Mouse (Mus musculus) hindbrain, postnatal 0 days (tissue): ENCODE results near the gene Atg16l2. TPM values are rescaled to one million over a fixed set of nuclear protein-coding genes. Genes with fewer than 3 reads are reported as not detected.

Experiments
- ATAC-seq: fragments of 200-750 bp; cut with Nextera tagmentation; 2 replicates; pipeline ENCODE4 v1.8.0; 2017; ENCODE audit warnings: mild to moderate bottlenecking, moderate TSS enrichment, moderate library complexity
- DNase-seq: peaks from one replicate; pipeline ENCODE4 v3.0.0-alpha.2; 2015; ENCODE audit warnings: low spot score
- H3K27ac ChIP-seq: fragments of 300-500 bp; sonication (generic); 2 replicates; pipeline ENCODE4 v1.5.1; 2014; ENCODE audit warnings: mild to moderate bottlenecking
- H3K27me3 ChIP-seq: fragments of 300-500 bp; sonication (generic); 2 replicates; pipeline ENCODE4 v1.6.1; 2014; ENCODE audit warnings: low read length, mixed read lengths; ENCODE audit not compliant: insufficient read depth
- H3K36me3 ChIP-seq: fragments of 300-500 bp; sonication (generic); 2 replicates; pipeline ENCODE4 v1.6.1; 2014; ENCODE audit warnings: low read length, mixed read lengths; ENCODE audit not compliant: insufficient read depth
- H3K4me1 ChIP-seq: fragments of 300-500 bp; sonication (generic); 2 replicates; pipeline ENCODE4 v1.6.1; 2014; ENCODE audit warnings: antibody characterized with exemption, low read length, mixed read lengths; ENCODE audit not compliant: insufficient read depth
- H3K4me2 ChIP-seq: fragments of 300-500 bp; sonication (generic); 2 replicates; pipeline ENCODE4 v1.6.1; 2014; ENCODE audit warnings: low read depth, mild to moderate bottlenecking, low read length, moderate library complexity, mixed read lengths
- H3K4me3 ChIP-seq: fragments of 300-500 bp; sonication (generic); 2 replicates; pipeline ENCODE4 v1.5.1; 2014; ENCODE audit warnings: low read length
- H3K9ac ChIP-seq: fragments of 300-500 bp; sonication (generic); replicated peaks from 2 replicates; pipeline ENCODE4 v1.6.1; 2014; ENCODE audit warnings: mild to moderate bottlenecking, low read length, moderate library complexity, mixed read lengths
- H3K9me3 ChIP-seq: fragments of 300-500 bp; sonication (generic); 2 replicates; pipeline ENCODE4 v1.6.1; 2016; ENCODE audit warnings: low read length, mixed read lengths
- CTCF ChIP-seq: IDR thresholded peaks from 2 replicates; pipeline ENCODE4 v1.5.1; 2016; ENCODE audit warnings: antibody characterized with exemption, control low read depth, low read depth
- WGBS: fragments of 180-500 bp; shearing (Covaris S2); extraction: QIAGEN DNeasy Blood & Tissue Kit; methylation state at CpG from one replicate; pipeline ENCODE4 v1.1.7; 2014; 5-methylcytosine and 5-hydroxymethylcytosine counted together
- polyA plus RNA-seq: library from polyadenylated mRNA; unstranded; fragments of >200 nt; fragmentation: Nextera tagmentation; extraction: Ambion mirVana; gene quantifications from 2 replicates; pipeline ENCODE4 v1.2.1, GENCODE M21; 2015
- total RNA-seq: library from RNA; depleted of rRNA; stranded (reverse); fragments of >200 nt; gene quantifications from 2 replicates; pipeline ENCODE4 v1.2.3, GENCODE M21; 2014

Gene Atg16l2
- total and polyA plus RNA-seq, 2 experiments from 2014 or later: 18.8 to 49.3 TPM

DNA sequence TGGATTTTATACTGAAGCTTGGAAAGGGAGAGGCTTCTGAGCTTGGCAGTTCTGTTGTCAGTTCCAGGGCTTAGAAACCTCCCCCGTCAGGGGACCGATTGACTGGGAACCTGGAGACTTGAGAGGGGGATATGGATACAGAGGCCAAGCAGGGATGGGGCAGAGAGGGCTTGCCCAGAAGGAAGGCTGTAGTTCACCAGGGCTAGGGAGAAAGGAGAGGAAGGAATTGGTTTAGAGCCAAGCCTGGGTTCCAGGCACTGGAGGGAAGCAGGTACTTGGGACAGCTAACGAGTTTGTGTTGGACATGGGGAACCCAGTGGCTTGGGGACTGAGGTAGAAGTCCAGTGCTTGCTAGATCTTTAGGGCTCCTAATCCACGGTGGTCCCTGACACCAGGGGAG lies 27.6 kb upstream of the Atg16l2 start:
- Histone ChIP-seq H3K9ac (no peak overlapping the region), H3K27me3 (no peaks in the 10 kb centered on the region), H3K27ac (peak overlapping the region; percentile 61), H3K4me3 (no peak overlapping the region), H3K9me3 (no peaks in the 10 kb centered on the region), H3K4me1 (peaks cover 19% of the 10 kb centered on the region; the same call in 1 of the 2 replicates), H3K4me2 (no peak overlapping the region), H3K36me3 (no peaks in the 10 kb centered on the region)
- DNase-seq: peak; percentile 5
- 56% methylated on average over 4 of the region's 4 CpGs for WGBS
- no peak for TF ChIP-seq CTCF
- ATAC-seq: no peak

DNA sequence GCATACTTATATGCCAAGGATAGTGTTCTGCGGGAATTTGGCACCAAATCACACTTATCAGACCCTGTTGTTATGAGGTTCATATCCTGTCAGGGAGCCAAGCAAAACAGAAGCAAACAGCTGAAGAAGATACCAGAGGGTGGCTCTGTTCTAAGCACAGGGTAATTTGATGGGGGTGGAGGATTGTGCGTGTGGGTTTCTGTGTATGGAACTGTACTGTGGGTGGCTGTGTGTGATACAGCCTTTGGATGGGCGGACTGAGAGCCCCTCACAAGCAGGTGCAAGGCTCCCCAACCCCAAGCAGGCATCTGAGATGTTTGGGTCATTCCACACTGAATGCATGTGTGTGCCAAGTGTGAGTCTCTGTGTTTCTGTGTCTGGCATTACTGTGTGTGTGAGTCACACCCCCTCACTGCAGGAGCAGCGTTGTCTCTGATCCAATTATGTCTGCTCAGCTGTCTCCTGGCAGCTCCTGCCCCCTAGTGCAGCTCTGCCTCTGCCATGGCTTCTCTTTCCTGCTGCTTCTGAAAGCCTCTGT lies 26.6 kb upstream of the Atg16l2 start:
- Histone ChIP-seq H3K9ac (0 out of 2 replicates have a peak overlapping the region, but pooled peaks have one; percentile 14), H3K27me3 (no peaks in the 10 kb centered on the region), H3K4me2 (no peak overlapping the region), H3K4me3 (no peak overlapping the region), H3K36me3 (no peaks in the 10 kb centered on the region), H3K4me1 (peaks cover 19% of the 10 kb centered on the region; the same call in 1 of the 2 replicates), H3K27ac (peak overlapping the region; percentile 61), H3K9me3 (no peaks in the 10 kb centered on the region)
- peak; percentile 45 for TF ChIP-seq CTCF
- DNase-seq (peak; percentile 68), ATAC-seq (peak; percentile 72)
- WGBS: 43% methylated on average over 4 of the region's 4 CpGs

DNA sequence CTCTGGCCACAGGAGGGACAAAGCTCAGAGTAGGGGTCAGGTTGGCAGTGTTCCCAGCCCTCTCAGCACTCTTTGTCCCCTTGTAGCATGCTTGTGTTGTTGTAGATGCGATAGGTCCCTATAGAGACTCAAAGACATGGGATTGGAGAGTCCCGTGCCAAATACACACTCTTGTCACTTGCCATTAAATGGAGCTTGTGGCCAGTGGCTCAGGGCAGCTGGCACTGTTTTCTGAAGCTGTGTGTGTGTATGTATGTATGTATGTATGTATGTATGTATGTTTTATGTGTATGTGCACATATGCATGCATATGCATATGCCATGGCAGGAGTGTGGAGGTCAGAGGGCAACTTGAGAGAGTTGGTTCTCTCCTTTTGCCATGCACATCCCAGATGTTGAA lies 25.7 kb upstream of the Atg16l2 start:
- no peak for TF ChIP-seq CTCF
- Histone ChIP-seq H3K4me3 (no peak overlapping the region), H3K27me3 (no peaks in the 10 kb centered on the region), H3K4me1 (peaks cover 19% of the 10 kb centered on the region; the same call in 1 of the 2 replicates), H3K9ac (no peak overlapping the region), H3K36me3 (no peaks in the 10 kb centered on the region), H3K4me2 (no peak overlapping the region), H3K9me3 (no peaks in the 10 kb centered on the region), H3K27ac (no peak overlapping the region)
- ATAC-seq: no peak
- no peak for DNase-seq
- 81% methylated on average over 2 of the region's 2 CpGs for WGBS

DNA sequence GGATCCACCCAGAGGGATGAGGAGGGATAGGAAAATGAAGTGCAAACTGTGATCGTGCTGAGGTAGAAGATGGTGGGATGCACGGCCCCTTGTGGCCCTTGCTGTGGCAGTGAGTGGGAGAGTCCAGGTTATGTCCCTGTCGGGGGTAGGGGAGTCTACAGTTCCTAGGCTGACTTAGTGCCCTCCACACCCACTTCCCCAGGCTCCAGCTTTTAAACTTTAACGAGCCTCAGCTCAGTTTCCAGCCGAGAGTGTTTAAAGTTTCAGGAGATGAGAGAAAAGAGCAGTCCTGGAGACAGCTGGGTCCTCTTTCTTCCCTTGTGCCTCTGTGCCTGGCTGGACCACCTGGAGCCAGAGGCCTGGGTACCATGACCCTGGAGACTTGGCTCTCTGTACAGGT lies 25.2 kb upstream of the Atg16l2 start:
- DNase-seq: no peak
- 74% methylated on average over 5 of the region's 5 CpGs for WGBS

DNA sequence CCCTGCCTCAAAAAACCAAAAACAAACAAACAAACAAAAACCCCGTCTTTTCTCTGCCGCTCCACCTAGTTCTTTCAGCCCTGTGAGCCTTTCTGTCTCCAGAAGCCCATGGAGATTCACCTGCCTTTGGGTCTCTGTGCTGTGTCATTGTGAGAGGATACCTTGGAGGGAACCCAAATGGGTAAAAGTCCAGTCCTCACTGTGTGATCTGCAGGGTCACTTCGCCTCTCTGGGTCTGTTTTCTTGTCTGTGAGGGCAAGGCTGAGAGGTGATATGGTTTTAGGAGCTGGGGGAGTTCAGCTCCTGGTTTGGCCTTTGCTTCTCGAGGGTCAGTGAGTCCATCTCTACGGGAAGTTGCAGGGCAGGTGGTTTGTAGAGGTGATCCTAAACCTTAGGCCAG lies 24.0 kb upstream of the Atg16l2 start:
- no peaks in the 10 kb centered on the region for H3K27me3 ChIP-seq
- H3K36me3 ChIP-seq: no peaks in the 10 kb centered on the region
- H3K4me2 ChIP-seq: no peak overlapping the region
- H3K4me1 ChIP-seq: peaks cover 32% of the 10 kb centered on the region
- ATAC-seq (no peak), DNase-seq (no peak)
- no peak for TF ChIP-seq CTCF
- no peak overlapping the region for H3K4me3 ChIP-seq
- WGBS: 91% methylated on average over 5 of the region's 5 CpGs
- H3K9ac ChIP-seq: no peak overlapping the region
- no peaks in the 10 kb centered on the region for H3K9me3 ChIP-seq
- H3K27ac ChIP-seq: no peak overlapping the region

More for the DNA sequence above, 25.2 kb upstream of the Atg16l2 start:
- H3K27ac ChIP-seq: no peak overlapping the region
- H3K4me1 ChIP-seq: peaks cover 24% of the 10 kb centered on the region
- no peak overlapping the region for H3K4me2 ChIP-seq
- H3K27me3 ChIP-seq: no peaks in the 10 kb centered on the region
- H3K36me3 ChIP-seq: no peaks in the 10 kb centered on the region
- no peaks in the 10 kb centered on the region for H3K9me3 ChIP-seq
- TF ChIP-seq CTCF: no peak
- no peak for ATAC-seq
- H3K9ac ChIP-seq: no peak overlapping the region
- H3K4me3 ChIP-seq: no peak overlapping the region

DNA sequence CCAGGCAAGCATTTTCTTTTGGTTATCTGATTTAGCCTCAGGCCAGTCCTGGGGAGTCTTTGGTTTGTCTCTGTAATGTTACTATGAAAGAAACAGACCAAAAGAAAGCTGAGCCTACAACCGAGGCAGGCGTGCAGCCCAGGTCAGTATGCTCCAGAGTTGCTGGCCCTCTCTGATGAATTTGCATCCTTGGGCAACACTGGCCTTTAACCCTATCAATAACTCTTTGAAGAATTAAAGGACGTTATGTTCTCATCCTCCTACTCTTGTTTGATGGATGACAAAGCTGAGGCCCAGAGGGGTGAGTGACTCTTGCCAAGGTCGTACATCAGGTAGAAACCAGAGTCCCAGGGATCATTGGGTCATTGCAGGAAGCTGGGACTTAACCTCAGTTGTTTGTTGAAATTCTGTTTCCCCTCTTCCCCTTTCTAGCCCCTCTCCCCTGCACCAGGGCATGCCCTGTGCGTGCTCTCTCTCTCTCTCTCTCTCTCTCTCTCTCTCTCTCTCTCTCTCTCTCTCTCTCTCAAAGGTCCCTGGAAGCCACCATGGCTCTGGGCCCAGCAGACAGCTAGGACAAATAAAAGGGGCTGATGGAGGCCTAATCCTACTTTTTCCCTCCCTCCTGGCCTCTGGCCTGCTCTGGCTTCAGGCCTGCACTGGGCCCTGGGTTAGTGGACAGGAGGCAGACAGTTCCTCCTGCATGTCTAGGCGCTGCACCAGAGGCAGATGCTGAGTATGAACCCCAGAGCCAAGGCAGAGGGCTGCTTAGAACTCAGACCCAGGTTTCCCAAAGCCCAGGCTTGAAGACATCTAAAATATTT lies 22.3 kb upstream of the Atg16l2 start:
- Histone ChIP-seq H3K27ac (no peak overlapping the region), H3K4me2 (no peak overlapping the region), H3K4me3 (no peak overlapping the region), H3K27me3 (no peaks in the 10 kb centered on the region), H3K36me3 (no peaks in the 10 kb centered on the region), H3K9me3 (no peaks in the 10 kb centered on the region), H3K4me1 (peaks cover 24% of the 10 kb centered on the region), H3K9ac (no peak overlapping the region)
- no peak for TF ChIP-seq CTCF
- ATAC-seq (no peak), DNase-seq (peak; percentile 51)
- WGBS: 54% methylated on average over 6 of the region's 6 CpGs
